Mouse (Mus musculus) lung, postnatal 25 days (tissue): Measurements from ENCODE around the gene Lingo3.
"Not testable (repeated sequence)": the region's sequence is repeated elsewhere in the genome, so short reads cannot be mapped to it uniquely, and the experiment has no call there.

Experiments
- DNase-seq: peaks from one replicate; pipeline ENCODE4 v3.0.0; 2022; ENCODE audit warnings: low spot score

Gene Lingo3

DNA sequence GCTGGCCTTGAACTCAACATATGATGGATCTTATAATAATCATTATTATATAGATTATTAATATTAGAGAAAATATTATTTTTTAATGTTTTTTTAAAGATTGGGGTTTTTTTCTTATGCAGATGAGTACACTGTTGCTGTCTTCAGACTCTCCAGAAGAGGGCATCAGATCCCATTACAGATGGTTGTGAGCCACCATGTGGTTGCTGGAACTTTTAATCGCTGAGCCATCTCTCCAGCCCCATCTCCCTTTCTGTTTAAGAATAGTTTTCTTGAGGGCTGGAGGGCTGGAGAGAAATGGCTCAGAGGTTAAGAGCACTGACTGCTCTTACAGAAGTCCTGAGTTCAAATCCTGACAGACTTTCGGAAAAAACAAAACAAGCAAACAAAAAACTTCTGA, 21.8 kb downstream of the Lingo3 start:
- DNase-seq, result peak; percentile 44

DNA sequence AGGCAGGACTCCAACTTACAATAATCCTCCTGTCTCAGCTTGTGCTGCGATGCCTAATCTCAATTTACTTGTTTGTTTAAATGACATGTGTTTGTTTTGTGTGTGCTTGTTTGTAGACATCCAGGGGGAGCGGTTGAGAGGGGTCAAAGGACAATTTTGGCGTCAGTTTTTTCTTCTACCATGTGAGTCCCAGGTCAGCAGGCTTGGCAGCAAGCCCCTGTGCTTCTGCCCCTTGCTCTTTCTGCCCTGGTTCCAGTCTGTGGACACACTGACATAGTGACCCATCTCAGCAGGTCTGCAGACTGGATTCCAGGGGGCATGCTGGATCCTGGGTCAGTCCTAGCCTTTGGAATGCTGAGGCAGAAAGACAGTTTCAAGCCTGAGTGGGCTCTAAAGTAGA, 24.4 kb downstream of the Lingo3 start:
- DNase-seq, result no peak

DNA sequence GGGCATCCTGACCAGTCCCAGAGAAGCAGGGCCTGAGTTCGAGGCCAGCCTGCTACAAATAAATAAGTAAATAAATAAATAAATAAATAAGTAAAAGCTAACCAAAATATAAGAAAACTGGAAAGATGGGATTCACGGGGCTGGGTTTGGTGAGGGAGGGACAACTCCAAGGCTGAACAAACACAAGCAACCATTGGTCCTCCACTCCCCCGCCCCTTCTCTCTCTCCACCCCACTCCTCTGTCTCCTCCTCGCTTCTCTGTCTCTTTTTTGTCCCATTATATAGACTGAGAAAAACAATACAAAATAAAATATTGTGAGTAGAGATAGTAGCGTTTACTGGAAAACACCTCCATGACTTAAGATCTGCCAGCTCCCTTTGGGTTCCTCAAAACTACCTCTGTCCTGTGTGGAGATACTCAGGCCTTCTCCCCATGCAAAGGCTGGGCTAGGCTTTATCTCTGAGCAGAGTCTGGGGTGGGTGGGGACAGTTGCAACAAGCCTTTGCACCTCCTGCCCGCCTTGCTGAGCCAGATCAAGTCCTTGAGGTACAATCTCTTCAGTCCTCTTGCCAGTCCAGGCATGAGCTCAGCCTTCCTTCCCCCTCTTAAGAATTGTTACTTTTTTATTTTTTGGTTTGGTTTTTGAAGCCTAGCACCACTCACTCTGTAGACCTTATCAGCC, 25.1 kb downstream of the Lingo3 start:
- no peak for DNase-seq

DNA sequence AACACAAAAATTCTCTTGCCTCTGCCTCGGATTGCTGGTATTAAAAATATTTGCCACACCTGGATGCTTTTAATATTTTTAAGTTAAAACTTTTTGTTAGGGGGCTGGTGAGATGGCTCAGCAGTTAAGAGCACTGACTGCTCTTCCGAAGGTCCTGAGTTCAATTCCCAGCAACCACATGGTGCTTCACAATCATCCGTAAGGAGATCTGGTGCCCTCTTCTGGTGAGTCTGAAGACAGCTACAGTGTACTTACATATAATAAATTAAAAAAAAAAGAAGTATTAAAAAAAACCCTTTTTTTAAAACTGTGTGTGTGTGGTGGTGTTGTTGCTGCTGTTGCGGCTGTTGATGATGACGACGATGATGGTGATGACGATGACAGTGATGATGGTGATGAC, 25.9 kb downstream of the Lingo3 start:
- not testable (repeated sequence) for DNase-seq

DNA sequence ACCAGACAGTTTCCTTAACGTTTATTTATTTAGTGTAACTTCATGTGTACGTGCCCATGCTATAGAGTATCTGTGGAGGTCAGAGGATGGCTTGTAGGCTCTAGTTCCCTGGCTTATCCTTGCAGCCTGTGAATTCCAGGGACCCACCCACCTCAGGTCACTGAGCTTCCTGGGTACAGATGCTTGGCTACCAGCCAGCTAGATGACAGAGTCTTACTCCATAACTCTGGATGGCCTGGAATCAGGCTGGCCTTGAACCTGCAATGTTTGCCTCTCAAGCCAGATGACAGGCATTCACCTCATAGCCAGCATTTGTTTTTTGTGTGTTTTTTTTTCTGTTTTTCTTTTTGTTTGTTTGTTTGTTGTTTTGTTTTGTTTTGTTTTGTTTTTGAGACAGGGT, 26.7 kb downstream of the Lingo3 start:
- no peak for DNase-seq

DNA sequence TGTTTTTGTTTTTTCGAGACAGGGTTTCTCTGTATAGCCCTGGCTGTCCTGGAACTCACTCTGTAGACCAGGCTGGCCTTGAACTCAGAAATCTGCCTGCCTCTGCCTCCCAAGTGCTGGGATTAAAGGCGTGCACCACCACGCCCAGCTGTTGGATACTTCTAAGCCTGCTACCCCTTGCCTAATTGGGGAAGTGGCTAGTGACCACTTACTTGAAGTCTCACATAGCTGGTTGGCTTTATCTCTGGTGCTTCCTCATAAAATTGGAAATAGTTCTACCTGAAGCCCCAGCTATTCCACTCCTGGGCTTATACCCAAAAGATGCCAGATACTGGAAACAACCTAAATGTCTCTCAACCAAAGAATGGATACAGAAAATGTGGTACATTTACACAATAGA, 27.5 kb downstream of the Lingo3 start:
- DNase-seq, result not testable (repeated sequence)

DNA sequence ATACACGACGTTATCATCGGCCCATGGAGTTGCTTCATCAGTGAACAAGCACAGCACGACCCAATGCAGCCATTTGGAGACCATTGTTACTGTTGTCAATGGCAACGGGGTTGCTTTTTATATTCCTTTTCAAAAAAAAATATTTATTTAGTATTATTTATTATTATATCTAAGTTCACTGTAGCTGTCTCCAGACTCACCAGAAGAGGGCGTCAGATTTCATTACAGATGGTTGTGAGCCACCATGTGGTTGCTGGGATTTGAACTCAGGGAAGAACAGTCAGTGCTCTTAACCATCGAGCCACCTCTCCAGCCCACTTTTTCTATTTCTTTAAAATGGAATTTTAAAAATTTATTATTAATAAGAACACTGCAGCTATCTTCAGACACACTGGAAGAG, 29.0 kb downstream of the Lingo3 start:
- no peak for DNase-seq

DNA sequence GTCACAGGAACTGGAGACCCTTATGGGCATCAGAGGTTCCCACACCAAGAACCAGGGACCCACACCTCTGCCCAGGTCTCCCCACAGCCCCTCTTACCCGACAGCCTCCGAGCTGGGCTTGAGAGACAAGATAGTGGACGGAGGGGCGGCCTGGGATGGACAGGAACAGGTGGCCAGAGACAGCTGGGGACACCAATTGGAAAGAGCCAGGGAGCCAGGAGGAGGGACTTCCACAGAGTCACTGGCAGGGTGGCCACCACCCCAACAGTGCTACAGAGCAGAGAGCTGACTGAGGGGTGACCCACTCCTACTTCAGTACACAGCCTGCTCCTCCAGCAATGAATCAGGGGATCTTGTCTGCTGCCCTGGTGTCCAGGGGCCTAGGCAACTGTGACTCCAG, 30.5 kb downstream of the Lingo3 start, which contains the start of gene Jsrp1:
TSS of gene Jsrp1 (minus strand) at position 133 of the 400 bp plus-strand sequence.
- DNase-seq, result no peak

DNA sequence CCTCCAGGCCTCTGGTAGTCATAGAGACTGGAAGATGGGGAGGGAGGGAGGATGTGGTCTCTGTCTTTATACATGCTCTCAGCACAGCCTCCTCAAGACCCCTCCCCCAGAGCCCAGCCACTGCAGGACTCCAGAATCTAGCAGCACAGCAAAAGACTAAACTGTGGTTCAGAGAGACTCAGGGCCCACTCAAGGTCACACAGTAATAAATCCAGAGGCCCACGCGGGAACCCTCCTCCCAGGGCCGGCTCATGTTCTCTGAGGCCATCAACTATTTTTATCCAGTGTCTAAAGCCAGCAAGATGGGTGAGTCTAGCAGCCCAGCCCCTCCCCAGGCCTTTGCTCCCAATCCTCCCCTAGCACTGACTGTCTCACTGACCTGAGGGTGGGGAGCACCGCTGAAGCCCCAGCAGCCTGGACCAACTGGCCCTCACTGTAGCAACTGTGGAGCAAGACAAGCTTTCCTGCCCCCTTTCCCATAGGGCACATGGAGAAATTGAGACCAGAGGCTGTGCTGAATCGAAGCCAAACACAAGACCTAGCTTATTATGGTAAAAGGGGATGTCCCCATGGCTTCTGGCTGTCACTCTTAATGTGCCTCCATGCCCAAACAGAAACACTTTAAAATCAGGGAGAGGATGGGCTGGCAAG, 31.3 kb downstream of the Lingo3 start:
- no peak for DNase-seq

DNA sequence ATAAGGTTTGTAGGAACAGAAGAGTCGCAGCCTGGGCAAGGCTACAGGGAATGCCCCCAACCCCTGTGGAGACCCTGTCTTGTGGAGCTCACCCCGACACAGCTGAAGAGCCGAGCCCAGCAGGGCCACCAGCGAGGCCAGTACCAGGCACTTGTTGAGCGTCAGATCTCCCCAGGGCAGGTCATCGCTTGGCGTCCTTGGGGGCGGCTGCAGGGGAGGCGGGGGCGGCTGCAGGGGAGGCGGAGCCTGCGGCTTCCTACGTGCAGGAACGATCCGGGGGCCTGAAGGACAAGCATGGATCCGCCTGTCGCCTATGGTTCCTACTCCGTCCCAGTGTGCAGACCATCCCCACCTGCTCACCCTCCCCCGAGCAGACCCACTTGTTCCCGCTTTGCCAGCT, 33.8 kb downstream of the Lingo3 start:
- no peak for DNase-seq

DNA sequence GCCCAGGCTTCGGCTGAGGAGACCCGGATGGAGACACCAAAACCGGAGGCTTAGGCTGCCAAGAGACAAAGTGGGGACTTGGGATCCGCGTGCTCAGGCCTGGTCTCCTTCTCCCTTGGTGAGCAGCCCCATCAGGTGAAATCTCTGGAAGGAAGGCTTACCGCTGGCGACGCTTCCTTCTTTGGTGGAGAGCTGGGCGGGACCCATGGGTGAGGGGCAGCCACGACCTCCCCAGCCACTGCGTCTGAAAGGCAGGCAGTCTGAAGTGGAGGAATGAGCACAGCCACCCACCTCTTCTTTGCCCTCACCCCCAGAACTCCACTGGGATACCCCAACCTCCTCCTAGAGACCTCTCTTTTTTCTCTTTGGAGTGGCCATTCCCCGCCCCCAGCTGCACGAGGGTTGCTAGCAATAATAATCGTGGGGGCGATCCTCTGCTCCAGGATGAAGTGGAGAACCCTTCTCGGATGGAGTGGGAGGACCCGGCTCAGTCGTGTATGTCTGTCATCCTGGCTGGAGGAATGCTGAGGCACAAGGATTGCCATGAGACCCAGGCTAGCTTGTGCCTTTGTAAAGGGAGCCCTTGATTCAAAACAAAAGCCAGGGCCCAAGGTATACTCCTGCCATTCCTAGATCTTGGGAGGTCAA, 34.7 kb downstream of the Lingo3 start:
- no peak for DNase-seq

DNA sequence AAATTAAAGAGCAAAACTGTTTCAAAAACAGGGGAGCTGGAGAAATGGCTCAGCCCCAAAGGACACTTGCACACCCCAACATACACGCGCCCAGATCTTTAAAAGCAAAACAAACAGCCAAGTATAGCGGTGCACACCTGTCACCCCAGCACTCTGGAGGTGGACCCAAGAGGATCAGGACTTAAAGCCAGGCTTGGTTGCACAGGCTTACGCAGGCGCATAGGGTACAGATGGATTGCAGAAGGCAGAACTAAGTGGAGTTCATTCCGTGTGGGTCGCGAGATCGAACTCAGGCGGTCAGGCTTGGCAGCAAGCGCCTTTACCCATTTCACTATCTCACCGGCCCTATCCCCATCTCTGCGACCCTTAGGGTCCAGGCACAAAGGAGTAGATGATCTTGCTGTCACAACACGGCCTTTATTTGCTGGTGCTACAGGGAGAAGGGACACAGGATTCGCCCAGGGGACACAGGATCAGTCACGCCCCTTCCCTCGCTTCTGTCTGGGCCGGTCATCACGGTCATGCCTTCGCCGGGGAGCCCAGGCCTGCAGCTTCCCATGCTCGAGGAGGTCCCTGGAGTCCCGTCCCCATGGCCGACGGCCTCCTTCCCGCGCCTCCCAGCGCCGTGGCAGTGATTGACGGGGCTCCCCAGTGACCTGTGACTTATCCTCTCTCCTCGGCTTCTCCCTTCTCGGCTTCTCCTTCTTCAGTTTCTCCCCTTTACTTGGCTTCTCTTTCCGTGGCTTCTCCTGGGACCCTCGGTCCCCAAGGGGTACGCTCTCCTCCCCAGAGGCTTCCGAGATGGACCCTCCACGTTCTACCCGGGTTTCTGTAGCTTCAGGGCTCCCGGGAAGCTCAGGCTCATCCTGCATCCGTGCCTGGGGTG, 35.5 kb downstream of the Lingo3 start:
- no peak for DNase-seq

DNA sequence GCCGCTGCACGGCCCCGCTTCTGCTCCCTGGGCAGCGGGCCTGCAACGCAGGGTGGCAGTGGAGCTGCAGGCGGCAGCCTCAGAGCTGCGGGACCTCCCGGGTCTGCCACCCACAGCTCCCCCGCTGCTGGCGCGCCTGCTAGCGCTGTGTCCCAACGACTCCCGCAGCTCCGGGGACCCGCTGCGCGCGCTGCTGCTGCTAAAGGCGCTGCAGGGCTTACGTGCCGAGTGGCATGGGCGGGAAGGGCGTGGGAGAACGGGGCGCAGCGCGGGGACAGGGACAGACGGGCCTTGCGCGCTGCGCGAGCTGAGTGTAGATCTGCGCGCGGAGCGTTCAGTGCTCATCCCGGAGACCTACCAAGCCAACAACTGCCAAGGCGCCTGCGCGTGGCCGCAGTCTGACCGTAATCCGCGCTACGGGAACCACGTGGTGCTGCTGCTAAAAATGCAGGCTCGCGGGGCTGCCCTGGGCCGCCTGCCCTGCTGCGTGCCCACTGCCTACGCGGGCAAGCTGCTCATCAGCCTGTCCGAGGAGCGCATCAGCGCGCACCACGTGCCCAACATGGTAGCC, 36.7 kb downstream of the Lingo3 start:
- peak; percentile 51 for DNase-seq

DNA sequence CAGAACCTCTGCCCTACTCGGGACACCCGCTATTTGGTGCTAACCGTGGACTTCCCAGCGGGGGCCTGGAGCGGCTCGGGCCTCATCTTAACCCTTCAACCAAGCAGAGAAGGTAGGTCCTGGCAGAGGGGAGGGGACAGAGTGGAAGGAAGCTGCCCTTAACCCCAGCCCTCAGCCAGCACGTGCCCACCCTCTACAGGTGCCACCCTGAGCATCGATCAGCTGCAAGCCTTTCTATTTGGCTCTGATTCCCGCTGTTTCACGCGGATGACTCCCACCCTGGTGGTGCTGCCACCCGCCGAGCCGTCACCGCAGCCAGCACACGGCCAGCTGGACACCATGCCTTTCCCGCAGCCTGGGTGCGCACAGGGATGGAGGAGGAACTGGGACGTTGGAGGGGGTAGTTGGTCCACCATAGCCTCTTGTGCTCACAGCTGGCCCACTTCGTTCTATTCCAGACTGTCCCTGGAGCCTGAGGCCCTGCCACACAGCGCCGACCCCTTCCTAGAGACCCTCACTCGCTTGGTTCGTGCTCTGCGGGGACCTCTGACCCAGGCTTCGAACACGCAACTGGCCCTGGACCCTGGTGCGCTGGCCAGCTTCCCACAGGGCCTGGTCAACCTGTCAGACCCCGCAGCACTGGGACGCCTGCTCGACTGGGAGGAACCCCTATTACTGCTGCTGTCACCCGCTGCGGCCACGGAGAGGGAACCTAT, 37.3 kb downstream of the Lingo3 start:
- DNase-seq, result no peak

DNA sequence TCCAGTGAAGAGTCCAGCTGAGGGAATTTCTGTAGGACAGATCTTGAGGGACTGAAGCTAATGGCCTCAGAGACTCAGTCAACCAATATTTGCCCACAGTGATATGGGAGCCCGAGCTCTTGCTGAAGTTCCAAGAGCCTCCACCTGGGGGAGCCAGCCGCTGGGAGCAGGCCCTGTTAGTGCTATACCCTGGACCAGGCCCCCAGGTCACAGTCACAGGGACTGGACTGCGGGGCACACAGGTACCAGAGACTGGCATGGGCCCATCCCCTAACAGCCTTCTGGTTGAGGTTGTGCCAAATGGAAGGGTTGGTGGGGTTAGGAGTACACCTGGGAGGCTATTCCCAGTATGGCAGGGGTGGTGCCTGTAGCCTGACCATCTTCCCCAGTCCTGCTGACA, 37.9 kb downstream of the Lingo3 start:
- DNase-seq, result peak; percentile 58

DNA sequence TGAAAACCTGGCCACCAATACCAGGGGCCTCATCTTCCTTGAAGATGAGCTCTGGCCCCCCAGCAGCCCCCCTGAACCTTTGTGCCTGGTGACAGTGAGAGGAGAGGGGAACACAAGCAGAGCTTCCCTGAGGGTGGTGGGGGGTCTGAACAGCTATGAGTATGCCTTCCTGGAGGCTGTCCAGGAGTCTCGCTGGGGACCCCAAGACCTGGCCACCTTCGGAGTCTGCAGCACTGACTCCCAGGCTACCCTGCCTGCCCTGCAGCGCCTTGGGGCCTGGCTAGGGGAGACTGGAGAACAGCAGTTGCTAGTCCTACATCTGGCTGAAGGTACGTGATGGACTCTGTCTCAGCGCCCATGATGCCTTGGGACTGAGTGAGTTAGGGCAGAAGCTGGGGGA, 38.5 kb downstream of the Lingo3 start:
- no peak for DNase-seq

DNA sequence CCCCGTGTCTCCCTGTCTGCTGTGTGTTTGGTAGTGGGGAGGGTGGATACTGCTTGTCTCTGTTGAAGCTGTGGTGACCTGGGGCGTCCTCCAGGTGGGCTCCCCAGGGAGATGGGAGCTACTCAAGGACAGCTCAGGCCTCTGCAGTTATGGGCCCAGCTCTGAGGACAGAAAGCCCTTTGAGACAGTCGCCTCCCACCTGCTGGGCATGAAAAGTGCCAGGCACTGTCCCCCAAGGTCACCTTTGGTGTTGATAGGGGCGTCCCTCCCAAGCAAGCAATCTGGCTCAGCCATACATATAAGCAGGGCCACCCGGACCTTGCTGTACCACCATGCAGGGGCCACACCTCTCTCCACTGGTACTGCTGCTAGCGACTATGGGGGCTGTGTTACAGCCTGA, 38.9 kb downstream of the Lingo3 start, which contains the start of gene Amh:
TSS of gene Amh (plus strand) at position 328 of the 400 bp plus-strand sequence.
- DNase-seq, result no peak

DNA sequence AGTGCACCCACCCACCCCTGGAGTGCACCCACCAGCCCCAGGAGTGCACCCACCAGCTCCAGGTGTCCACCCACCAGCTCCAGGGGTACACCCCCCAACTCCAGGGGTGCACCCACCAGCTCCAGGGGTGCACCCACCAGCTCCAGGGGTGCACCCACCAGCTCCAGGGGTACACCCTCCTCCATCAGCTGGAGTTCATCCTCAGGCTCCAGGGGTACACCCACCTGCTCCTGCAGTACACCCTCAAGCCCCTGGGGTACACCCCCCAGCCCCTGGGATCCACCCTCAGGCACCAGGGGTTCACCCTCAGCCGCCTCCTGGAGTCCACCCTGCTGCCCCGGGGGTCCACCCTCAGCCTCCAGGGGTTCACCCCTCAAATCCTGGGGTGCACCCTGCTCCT, 39.5 kb downstream of the Lingo3 start:
- DNase-seq, result no peak

DNA sequence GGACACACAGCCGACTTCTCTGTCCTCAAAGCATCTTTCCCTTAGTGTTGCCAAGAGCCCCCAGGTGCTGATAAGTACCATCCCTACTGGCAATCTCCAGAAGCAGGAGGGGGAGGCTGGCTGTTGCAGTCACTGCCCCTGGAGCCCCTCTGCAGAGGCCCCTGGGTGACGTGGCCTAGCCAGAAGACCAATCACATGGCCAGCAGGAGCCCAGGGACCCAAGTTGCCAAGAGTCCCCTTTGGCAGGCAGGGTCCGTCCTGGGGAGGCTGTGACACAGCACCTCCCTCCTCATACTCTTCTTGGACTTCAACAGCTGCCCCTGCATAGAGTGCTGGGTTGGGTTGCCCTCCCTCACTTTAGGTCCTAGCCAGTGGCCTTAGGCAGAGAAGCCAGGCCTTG, 40.8 kb downstream of the Lingo3 start:
- no peak for DNase-seq

DNA sequence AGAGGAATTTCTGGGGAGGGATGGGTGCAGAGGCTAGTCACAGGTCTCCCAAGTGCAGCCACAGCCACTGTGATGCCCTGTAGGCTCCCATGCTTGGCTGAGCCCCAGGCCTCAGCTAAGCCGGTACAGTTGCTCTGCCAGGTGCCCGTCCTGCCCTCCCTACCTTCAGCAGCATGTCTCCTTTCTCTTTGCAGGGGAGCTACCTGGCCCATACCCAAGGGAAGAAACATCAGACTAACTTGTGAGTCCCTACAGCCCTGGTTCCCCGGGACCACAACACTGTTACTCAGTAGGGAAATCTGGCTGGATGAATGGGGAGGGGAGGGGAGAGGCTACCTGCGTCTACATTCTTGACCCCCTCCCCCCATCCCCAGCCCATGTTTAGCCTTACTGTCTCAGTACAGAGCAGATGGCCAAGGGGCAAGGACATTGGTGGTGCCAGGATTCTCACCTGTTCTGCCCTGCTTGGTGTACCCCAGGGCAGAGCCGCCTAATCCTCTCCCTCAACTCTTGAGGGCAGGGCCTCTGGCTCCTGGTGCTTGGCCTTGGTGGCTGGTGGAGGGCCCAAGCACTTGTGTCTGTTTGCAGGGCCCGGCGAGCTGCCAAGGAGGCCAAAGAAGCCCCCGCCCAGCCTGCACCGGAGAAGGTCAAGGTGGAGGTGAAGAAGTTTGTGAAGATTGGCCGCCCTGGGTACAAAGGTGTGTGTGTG, 41.5 kb downstream of the Lingo3 start:
- no peak for DNase-seq
